Comparison of ENCODE assay signal across 14 mouse cellular contexts in the genomic region with DNA sequence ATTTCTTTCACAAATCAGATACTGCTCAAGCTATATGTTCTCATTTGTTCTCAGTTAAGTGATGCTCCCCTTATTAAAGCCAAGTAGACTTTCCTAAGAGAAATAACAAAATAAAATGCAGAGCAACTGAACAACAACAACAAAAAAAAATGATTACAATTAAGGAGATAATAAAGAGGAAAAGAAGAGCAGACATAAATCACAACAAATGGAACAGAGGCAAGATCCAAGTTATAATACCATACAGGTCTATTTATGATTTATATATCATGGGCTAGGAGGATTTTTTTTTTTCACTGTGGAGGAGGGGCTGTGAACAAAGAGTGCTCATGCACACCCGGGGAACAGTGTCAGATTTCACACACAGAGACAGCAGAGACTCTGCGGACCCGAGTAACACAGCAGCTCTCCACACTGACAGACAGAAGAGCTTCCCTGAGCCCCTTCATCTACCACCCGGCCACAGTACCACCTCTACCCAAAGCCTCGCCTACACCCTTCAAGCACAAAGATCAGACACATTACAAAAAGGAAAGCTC.
A peak's percentile ranks its signal among the peaks of the same experiment; 100 is the strongest.
DNase-seq lines count a peak whose midpoint lies in the region; ATAC-seq and TF ChIP-seq lines count a peak whose summit lies in the region.
"Had no signal": no experiment of that assay in that cellular context is flagged by ENCODE, and none has a peak within 500 bp of the region (broad histone marks: within the 10 kb centered on the region; RNA-seq: fewer than 3 reads in every experiment).

No protein-coding gene starts in this region.

- H3K4me1 ChIP-seq in forebrain, embryonic 10.5 days = peaks cover 53% of the 10 kb centered on the region
- peaks cover 13% of the 10 kb centered on the region for H3K4me1 ChIP-seq in forebrain, postnatal 0 days (ENCODE audit: insufficient read depth)
- H3K4me1 ChIP-seq in forebrain, embryonic 14.5 days (ENCODE audit: control insufficient read depth, insufficient read depth, low read length) = peaks cover 28% of the 10 kb centered on the region
- peaks cover 42% of the 10 kb centered on the region for H3K4me1 ChIP-seq in midbrain, embryonic 14.5 days (ENCODE audit: control insufficient read depth, insufficient read depth, low read length)

- no peaks in the 10 kb centered on the region for H3K9me3 ChIP-seq in forebrain, embryonic 10.5 days
- no peaks in the 10 kb centered on the region for H3K9me3 ChIP-seq in forebrain, postnatal 0 days (ENCODE audit: low read length)
- H3K9me3 ChIP-seq in forebrain, embryonic 14.5 days (replicated peaks; ENCODE audit: control insufficient read depth, low read length) = no peaks in the 10 kb centered on the region
- no peaks in the 10 kb centered on the region for H3K9me3 ChIP-seq in midbrain, embryonic 14.5 days (ENCODE audit: control insufficient read depth, low read length)

- H3K4me3 ChIP-seq in forebrain, embryonic 10.5 days = peak overlapping the region; percentile 34; the same call in 1 of the 2 replicates
- no peak overlapping the region for H3K4me3 ChIP-seq in forebrain, postnatal 0 days (ENCODE audit: low read depth, low read length)
- H3K4me3 ChIP-seq in forebrain, embryonic 14.5 days (ENCODE audit: low read depth, low read length) = no peak overlapping the region
- no peak overlapping the region for H3K4me3 ChIP-seq in midbrain, embryonic 14.5 days (replicated peaks; ENCODE audit: low read depth, low read length)
- H3K4me3 ChIP-seq: myocyte had no signal

- no peak for TF ChIP-seq CTCF in forebrain, postnatal 0 days (IDR thresholded peaks at IDR 0.05; ENCODE audit: low read depth)

- ATAC-seq in forebrain, postnatal 0 days = no peak
- ATAC-seq in forebrain, embryonic 14.5 days = peak; percentile 22; the same call in 1 of the 2 replicates
- ATAC-seq in midbrain, embryonic 14.5 days (ENCODE audit: low FRiP score, low TSS enrichment) = no peak; the same call in 1 of the 2 replicates
- ATAC-seq in inflammation-experienced regulatory T-cells, adult 6 months = no peak
- ATAC-seq in granulocyte monocyte progenitor cell, adult 5-6 weeks (replicated peaks; ENCODE audit: poor library complexity, severe bottlenecking) = no peak

- WGBS in forebrain, embryonic 10.5 days = 14% methylated on average over 5 of the region's 5 CpGs
- WGBS in forebrain, postnatal 0 days = 14% methylated on average over 5 of the region's 5 CpGs
- 11% methylated on average over 5 of the region's 5 CpGs for WGBS in forebrain, embryonic 14.5 days
- 2% methylated on average over 5 of the region's 5 CpGs for WGBS in midbrain, embryonic 14.5 days

- peak; percentile 35 for DNase-seq in forebrain, embryonic 10.5 days (ENCODE audit: extremely low spot score, low spot score)
- DNase-seq in forebrain, postnatal 0 days = no peak
- peak; percentile 46 for DNase-seq in R1 (ENCODE audit: low read depth, low spot score)
- peak; percentile 37 for DNase-seq in forebrain, embryonic 14.5 days (ENCODE audit: low spot score)
- DNase-seq in midbrain, embryonic 14.5 days = peak; percentile 66
- DNase-seq in adrenal gland, adult 18-20 months (ENCODE audit: low spot score in 2 of 2) = no peak
- DNase-seq: adrenal gland, postnatal 10 days; cerebellum, adult 18-20 months; gastrocnemius, postnatal 36 days; right cerebral cortex, postnatal 25 days; thymus, adult 18-20 months had no signal

- H3K9ac ChIP-seq in forebrain, postnatal 0 days = no peak overlapping the region
- H3K9ac ChIP-seq in forebrain, embryonic 14.5 days (ENCODE audit: low read length) = 0 out of 2 replicates have a peak overlapping the region, but pooled peaks have one; percentile 26
- peak overlapping the region; percentile 37; the same call in 1 of the 2 replicates for H3K9ac ChIP-seq in midbrain, embryonic 14.5 days (replicated peaks; ENCODE audit: low read length)

- no peaks in the 10 kb centered on the region for H3K36me3 ChIP-seq in forebrain, embryonic 10.5 days (replicated peaks)
- H3K36me3 ChIP-seq in forebrain, postnatal 0 days (ENCODE audit: insufficient read depth) = no peaks in the 10 kb centered on the region
- no peaks in the 10 kb centered on the region for H3K36me3 ChIP-seq in forebrain, embryonic 14.5 days (ENCODE audit: control insufficient read depth, insufficient read depth, low read length)
- H3K36me3 ChIP-seq in midbrain, embryonic 14.5 days (ENCODE audit: control insufficient read depth, insufficient read depth, low read length) = no peaks in the 10 kb centered on the region

- no peaks in the 10 kb centered on the region for H3K27me3 ChIP-seq in forebrain, embryonic 10.5 days (ENCODE audit: poor library complexity, severe bottlenecking)
- no peaks in the 10 kb centered on the region for H3K27me3 ChIP-seq in forebrain, postnatal 0 days (ENCODE audit: insufficient read depth, low read length)
- no peaks in the 10 kb centered on the region for H3K27me3 ChIP-seq in forebrain, embryonic 14.5 days (replicated peaks; ENCODE audit: control insufficient read depth, insufficient read depth, low read length)
- no peaks in the 10 kb centered on the region for H3K27me3 ChIP-seq in midbrain, embryonic 14.5 days (ENCODE audit: control insufficient read depth, insufficient read depth, low read length)

- H3K27ac ChIP-seq in forebrain, embryonic 10.5 days = peak overlapping the region; percentile 91
- no peak overlapping the region for H3K27ac ChIP-seq in forebrain, postnatal 0 days (ENCODE audit: low read depth, low read length)
- peak overlapping the region; percentile 84; the same call in 1 of the 2 replicates for H3K27ac ChIP-seq in forebrain, embryonic 14.5 days (ENCODE audit: low read depth, low read length)
- peak overlapping the region; percentile 92 for H3K27ac ChIP-seq in midbrain, embryonic 14.5 days (replicated peaks; ENCODE audit: low read depth, low read length)

- H3K4me2 ChIP-seq in forebrain, postnatal 0 days (ENCODE audit: low read depth) = no peak overlapping the region
- H3K4me2 ChIP-seq in forebrain, embryonic 14.5 days (ENCODE audit: low read length) = 0 out of 2 replicates have a peak overlapping the region, but pooled peaks have one; percentile 4
- peak overlapping the region; percentile 45 for H3K4me2 ChIP-seq in midbrain, embryonic 14.5 days (ENCODE audit: low read length)

Comparison
In these comparisons a context has a peak if more than half of its experiments do, and no peak if none do; other contexts are left out.
1. DNase-seq: peak in forebrain, embryonic 10.5 days (single experiment), R1 (single experiment), forebrain, embryonic 14.5 days (single experiment) and midbrain, embryonic 14.5 days (single experiment); none in forebrain, postnatal 0 days (single experiment) and adrenal gland, adult 18-20 months (0 of 2).